Mouse (Mus musculus) erythroblast, embryonic 14.5 days (primary cell): ENCODE data around the gene Spata1. TPM values are rescaled to one million over a fixed set of nuclear protein-coding genes. Genes with fewer than 3 reads are reported as not detected.

Experiments
- H3K27me3 ChIP-seq: 2 replicates; pipeline ENCODE4 v1.6.1; 2012; ENCODE audit warnings: inconsistent platforms; ENCODE audit not compliant: control insufficient read depth
- H3K36me3 ChIP-seq: 2 replicates; pipeline ENCODE4 v1.6.1; 2012; ENCODE audit warnings: mild to moderate bottlenecking, inconsistent platforms; ENCODE audit not compliant: control insufficient read depth
- H3K4me1 ChIP-seq: 2 replicates; pipeline ENCODE4 v1.6.1; 2012; ENCODE audit warnings: inconsistent platforms; ENCODE audit not compliant: control insufficient read depth
- H3K4me3 ChIP-seq: replicated peaks from 2 replicates; pipeline ENCODE3; 2012; ENCODE audit warnings: moderate library complexity, mild to moderate bottlenecking, inconsistent platforms
- H3K9me3 ChIP-seq: 2 replicates; pipeline ENCODE4 v1.6.1; 2012; ENCODE audit warnings: low read length, inconsistent platforms, mixed read lengths; ENCODE audit not compliant: control insufficient read depth
- GATA1 ChIP-seq: IDR thresholded peaks from 2 replicates; pipeline ENCODE4 v1.6.1; 2012; ENCODE audit warnings: low read length, inconsistent platforms, mixed read lengths
- TAL1 ChIP-seq: IDR thresholded peaks from 3 replicates; pipeline ENCODE4 v1.6.1; 2012; ENCODE audit warnings: low read length, inconsistent platforms, mixed read lengths
- polyA plus RNA-seq: library from polyadenylated mRNA; stranded (reverse); fragments of >175 nt; gene quantifications from 2 replicates; pipeline ENCODE4 v1.2.3, GENCODE M21; 2012

Spata1 gene
- polyA plus RNA-seq, 1 experiment: not detected

DNA sequence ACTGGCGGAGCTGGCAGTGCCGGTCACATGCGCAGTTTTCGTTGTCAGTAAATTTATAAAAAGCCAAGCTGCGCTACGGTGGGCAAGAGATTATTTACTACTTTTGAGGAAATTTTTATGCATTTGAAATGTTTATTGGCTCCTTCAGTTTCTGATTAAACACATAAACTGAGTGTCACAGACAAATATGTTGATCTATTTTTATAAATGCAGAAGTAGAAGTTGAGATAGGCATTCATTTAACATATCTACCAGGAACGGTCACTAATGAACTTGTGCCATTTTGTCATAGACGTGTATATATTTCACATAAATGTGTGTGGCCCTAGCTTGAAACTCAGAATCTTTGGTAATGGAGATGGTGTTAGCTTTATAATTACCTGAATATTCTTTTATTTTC lies 81.7 kb downstream of the Spata1 start:
- H3K27me3 ChIP-seq: no peaks in the 10 kb centered on the region
- no peak overlapping the region for H3K4me3 ChIP-seq
- peaks cover 58% of the 10 kb centered on the region for H3K4me1 ChIP-seq
- H3K36me3 ChIP-seq: peaks cover 100% of the 10 kb centered on the region
- H3K9me3 ChIP-seq: peaks cover 7% of the 10 kb centered on the region
- TF ChIP-seq TAL1: no peak
- TF ChIP-seq GATA1: no peak

DNA sequence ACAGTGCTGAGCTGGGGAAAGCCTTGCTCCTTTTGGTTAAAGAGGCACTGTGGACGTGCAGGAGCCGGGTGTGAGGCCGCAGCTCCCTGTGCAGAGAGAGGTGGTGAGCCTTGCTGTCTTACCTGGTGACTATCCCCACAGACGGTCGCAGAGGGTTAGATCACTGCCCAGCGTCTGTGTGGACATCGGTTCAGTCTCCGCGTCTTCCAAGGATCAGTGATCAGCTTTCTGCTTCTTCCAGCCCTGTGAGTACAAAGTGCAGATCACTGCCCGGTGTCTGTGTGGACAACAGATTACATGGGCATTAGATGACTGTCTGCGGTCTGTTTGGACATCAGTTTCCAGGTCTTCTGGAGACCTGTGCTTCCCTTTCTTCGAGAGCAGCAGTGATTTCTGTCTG lies 85.0 kb downstream of the Spata1 start:
- no peaks in the 10 kb centered on the region for H3K27me3 ChIP-seq
- H3K4me1 ChIP-seq: peaks cover 79% of the 10 kb centered on the region
- peaks cover 100% of the 10 kb centered on the region for H3K36me3 ChIP-seq
- peaks cover 7% of the 10 kb centered on the region for H3K9me3 ChIP-seq
- no peak overlapping the region for H3K4me3 ChIP-seq
- TF ChIP-seq TAL1: no peak
- no peak for TF ChIP-seq GATA1

DNA sequence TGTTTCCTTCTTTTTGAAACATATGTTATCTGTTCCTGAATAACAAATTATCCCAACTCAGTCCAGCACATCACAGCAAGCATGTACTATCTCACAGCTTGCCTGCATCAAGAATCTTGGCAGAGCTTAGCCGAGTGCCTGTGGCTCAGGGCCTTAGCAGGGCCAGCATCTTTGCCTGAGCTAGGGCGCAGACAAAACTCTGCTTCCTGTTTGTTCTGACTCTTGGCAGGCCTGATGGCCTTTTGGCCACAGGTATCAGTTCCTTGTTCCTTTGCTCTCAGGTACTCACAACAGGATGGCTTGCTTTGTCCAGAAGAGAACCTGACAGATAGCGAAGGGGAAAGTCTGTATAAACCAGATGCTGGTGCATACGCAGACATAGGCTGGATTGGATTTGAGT lies 85.6 kb downstream of the Spata1 start:
- peaks cover 85% of the 10 kb centered on the region for H3K4me1 ChIP-seq
- peaks cover 100% of the 10 kb centered on the region for H3K36me3 ChIP-seq
- H3K9me3 ChIP-seq: peaks cover 7% of the 10 kb centered on the region
- H3K4me3 ChIP-seq: no peak overlapping the region
- no peaks in the 10 kb centered on the region for H3K27me3 ChIP-seq
- no peak for TF ChIP-seq TAL1
- no peak for TF ChIP-seq GATA1

DNA sequence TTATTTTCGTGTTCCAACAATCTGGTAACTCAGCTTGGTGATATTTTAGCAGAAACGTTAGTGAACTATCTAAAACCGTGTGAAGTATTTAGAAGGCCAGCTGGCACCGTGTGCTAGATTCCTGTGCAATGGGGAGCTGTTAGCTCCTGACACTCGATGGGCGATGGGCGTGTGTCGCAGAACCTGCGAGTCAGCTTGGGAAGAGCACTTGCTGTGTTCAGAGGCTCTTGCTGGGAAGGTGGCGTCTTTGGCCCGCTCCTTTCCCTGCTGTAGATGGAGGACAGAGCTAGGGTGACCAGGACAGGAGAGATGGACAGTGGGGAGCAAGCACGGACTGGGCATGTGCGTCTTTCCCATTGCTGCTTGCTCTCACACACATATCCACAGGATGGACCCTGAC lies 86.5 kb downstream of the Spata1 start:
- Histone ChIP-seq H3K36me3 (peaks cover 100% of the 10 kb centered on the region), H3K4me3 (no peak overlapping the region), H3K4me1 (peaks cover 93% of the 10 kb centered on the region), H3K9me3 (peaks cover 7% of the 10 kb centered on the region), H3K27me3 (no peaks in the 10 kb centered on the region)
- TF ChIP-seq GATA1: no peak
- TF ChIP-seq TAL1: no peak

DNA sequence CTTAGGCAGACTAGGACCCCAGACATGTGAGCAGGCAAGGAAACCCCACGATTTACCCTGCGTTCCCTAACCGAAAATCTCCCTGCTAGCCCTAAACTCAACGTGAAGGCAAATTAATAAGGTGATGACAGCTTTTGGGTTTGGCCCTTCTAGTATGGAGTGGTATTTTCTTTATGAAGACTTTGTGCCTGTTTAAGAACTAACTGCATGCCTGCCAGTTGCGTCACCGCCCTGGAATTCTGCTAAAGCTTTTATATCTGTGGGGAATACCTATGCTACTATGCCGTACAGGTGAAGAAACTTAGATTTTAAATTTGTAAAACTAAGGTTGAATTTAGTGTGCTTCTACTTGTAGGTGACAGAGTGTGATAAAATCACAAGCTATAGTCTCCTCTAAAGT lies 87.1 kb downstream of the Spata1 start:
- peaks cover 100% of the 10 kb centered on the region for H3K36me3 ChIP-seq
- TF ChIP-seq GATA1: no peak
- no peak for TF ChIP-seq TAL1
- no peak overlapping the region for H3K4me3 ChIP-seq
- H3K27me3 ChIP-seq: no peaks in the 10 kb centered on the region
- peaks cover 7% of the 10 kb centered on the region for H3K9me3 ChIP-seq
- H3K4me1 ChIP-seq: peaks cover 96% of the 10 kb centered on the region

DNA sequence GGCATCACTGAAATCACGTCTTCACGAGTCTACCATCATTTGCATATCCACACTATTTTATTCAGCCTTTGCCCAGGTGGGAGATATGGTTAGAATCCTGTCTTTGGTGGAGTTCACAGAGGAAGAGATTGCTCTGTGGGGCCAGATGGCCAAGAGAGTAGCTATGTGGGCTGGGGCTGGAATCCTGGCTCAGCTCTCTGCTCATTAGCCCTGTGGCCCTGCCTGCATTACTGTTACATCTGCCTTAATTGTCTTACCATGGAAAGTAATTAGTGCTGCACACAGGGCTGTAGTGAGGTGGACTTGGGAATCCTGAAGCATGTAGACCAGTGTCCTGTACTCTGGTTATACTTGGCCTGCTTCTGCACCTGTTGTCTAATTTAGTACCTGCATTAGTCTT lies 87.5 kb downstream of the Spata1 start:
- Histone ChIP-seq H3K4me1 (peaks cover 96% of the 10 kb centered on the region), H3K36me3 (peaks cover 100% of the 10 kb centered on the region), H3K4me3 (no peak overlapping the region), H3K27me3 (no peaks in the 10 kb centered on the region), H3K9me3 (peaks cover 6% of the 10 kb centered on the region)
- TF ChIP-seq GATA1: no peak
- TF ChIP-seq TAL1: no peak

DNA sequence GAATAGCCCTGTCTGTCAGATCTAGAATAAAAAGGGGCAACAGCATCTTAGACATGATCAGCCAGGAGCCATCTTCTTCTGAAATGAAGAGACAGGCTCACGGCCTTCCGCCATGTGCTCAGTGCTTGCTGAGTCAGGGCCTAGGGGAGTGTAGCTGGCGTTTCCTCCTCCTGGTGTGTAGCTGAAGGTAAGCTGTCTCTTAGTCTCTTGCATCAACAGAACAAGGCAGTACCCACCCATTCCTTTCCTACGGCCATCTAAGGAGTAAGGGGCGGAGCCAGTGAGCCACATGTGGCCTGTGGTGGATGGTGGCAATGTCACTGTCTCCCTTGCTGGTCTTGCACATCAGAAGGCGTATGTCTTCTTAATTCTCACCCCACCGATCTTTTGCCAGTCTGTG lies 89.4 kb downstream of the Spata1 start:
- H3K4me1 ChIP-seq: peaks cover 91% of the 10 kb centered on the region
- peak overlapping the region; percentile 19 for H3K4me3 ChIP-seq

More for the DNA sequence above, 89.4 kb downstream of the Spata1 start:
- no peaks in the 10 kb centered on the region for H3K27me3 ChIP-seq
- 0 out of 2 replicates have a peak, but pooled peaks cover 3% of the 10 kb centered on the region for H3K9me3 ChIP-seq
- TF ChIP-seq TAL1 (no peak), GATA1 (no peak)
- H3K36me3 ChIP-seq: peaks cover 99% of the 10 kb centered on the region

Other genes with a start within 250 kb of the Spata1 start
- gene Ssx2ip, start 95.1 kb downstream of the Spata1 start, polyA plus RNA-seq: 5.3 and 7.2 TPM in 2 replicates
- gene Ctbs, start 50.0 kb downstream of the Spata1 start, polyA plus RNA-seq: 0.36 and 0.53 TPM in 2 replicates
- 20.4 and 22.7 TPM in 2 replicates for gene Gng5, start 54 bp upstream of the Spata1 start, polyA plus RNA-seq
- gene Rpf1, start 21.7 kb upstream of the Spata1 start, polyA plus RNA-seq: 2.1 and 2.5 TPM in 2 replicates
- 0.02 TPM in 1 of 2 replicates, not detected in the other for gene Uox, start 70.7 kb upstream of the Spata1 start, polyA plus RNA-seq
- gene Dnase2b, start 115.8 kb upstream of the Spata1 start, polyA plus RNA-seq: not detected in 2 replicates
- not detected in 2 replicates for gene 4930503B20Rik, start 151.6 kb upstream of the Spata1 start, polyA plus RNA-seq
- not detected in 2 replicates for gene Samd13, start 185.8 kb upstream of the Spata1 start, polyA plus RNA-seq